Mouse (Mus musculus) spleen, embryonic (tissue): ENCODE data around the gene Fam169b.

ENCODE experiments used
- CTCF ChIA-PET: fragments of 350-600 bp; sonication (Branson Sonifier 250); formaldehyde crosslinking; loops from one replicate; lab custom pipeline; 2022; lab: Charles Lee

Fam169b gene

DNA sequence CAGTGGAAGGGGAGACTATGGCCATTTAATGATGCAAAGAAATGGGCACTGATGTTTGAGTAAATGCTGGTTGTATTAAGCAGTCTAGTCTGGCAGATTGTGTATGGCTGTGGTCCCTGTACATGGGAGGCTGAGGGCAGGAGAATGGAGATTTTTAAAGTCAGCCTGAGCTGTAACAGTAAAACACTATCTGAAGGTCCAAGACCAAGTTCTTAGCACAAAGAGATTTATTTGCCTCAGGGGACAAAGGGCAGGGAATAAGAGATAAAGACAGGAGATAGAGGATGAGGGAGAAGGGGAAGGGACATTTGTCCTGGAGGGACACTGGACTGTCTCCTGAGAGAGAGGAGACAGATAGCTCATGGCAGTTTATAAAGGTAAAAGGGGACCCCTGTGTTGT lies at the start of gene Fam169b:
Gene Fam169b, plus strand, starts transcription at position 325 of the 400 bp plus-strand sequence.
- CTCF ChIA-PET: no interaction called here

DNA sequence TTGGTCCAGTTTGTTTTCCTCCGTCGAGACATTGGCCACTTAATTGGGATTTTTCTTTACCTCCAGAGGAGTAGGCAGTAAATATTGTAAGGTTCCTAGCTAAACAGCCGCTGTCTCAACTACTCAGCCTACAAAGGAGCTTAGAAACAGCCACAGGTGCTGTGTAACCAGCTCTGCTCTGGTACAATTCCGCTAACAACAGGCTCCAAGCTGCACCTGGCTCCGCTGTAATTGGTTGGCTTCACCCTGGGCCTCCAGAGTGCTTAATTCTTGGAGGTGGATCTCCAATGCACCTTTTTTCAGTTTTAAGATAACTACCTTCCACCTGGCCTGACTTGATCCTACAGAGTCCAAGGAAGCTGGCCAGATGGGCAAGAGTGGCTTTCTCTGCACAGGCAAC lies 49.6 kb upstream of the Fam169b start:
- CTCF ChIA-PET: no interaction called here

DNA sequence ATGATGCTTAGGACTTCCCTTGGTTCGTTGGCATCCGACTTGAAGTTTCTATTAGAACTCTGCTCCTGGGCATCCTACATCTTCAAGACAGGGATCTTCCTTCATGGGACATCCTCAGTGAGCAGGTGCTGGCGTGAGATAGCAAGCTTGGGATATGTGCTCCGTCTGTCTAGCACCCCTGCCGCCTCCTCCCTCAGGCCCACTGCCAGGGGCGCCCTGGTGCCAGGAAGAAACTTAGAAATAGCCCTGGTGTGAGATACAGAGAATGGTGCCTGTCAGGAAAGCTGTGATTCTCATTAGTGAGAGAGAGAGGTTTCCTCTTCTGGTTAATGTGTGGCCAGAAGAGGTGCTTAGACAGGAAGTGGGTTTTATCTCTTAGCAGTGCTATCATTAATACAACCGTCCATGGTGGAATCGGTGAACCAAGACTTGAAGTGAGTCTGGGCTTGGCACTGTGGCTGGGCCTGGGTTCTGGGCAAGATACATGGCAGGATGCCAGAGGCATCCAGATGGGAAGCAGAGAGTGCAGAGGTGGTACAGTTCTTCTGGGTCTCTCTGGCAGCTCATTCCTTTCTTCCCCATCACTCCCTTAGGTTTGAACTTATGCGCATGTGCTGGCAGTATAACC lies 48.1 kb upstream of the Fam169b start:
- CTCF ChIA-PET: no interaction called here

DNA sequence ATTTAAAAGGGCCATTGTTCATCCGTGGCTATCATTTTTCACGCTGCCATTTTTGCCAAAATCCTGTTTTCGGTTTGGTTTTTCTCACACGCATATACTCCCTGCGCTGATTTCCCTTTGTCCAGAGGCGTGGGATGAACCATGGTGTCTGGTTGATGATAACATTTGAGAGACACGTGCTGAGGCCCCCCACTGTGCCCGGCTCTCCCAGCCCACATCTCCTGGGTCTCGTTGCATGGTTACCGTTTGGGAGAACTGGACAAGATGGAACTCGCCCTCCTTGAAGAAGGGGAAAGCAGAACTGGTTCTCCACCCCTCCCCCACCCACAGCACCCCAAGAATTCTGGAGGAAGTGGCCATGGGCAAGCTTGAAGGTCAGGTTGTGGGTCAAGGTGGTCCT lies 46.6 kb upstream of the Fam169b start:
- CTCF ChIA-PET: interaction anchor here (0.7 kb wide), 1 partner anchor 55 kb away, joined by 4 read pairs; no protein-coding TSS in a partner anchor

DNA sequence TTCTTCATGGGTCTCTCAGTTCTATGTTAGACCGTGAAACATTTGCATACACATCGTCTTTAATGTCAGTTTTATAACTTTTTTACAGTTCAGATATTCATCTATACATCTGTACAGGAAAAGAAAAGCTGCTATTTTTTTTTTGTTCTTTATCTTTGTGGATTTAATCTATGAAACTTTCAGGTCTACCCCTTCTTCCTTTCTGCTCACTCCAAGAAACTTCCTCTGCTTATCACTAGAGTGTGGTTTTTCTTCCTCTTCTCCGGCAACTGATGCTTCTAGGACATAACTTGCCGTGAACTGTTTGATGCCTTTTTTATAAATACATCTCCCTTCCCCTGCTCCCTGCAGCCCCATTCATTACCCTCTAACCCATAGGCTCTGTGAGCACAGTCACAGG lies 46.0 kb upstream of the Fam169b start:
- CTCF ChIA-PET: no interaction called here

DNA sequence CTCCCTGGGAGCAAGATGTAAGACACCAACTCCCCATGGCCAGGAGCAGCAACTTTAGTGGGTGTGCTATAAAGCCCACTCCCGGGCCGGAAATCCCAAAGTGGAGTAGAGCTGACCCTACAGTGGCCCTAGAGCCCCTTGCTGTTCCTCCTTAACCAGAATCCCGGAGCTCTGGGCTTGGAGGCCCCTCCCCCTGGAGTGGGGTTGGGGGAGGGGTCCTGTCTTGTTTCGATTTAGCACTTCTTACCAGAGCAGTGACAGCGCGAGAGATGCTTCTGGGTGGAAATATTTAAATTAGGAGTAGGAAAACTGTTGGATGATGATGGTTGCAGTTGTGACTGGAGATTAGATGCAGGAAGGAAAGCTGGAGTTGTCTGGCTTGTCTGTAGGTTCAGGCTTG lies 45.1 kb upstream of the Fam169b start:
- CTCF ChIA-PET: no interaction called here

DNA sequence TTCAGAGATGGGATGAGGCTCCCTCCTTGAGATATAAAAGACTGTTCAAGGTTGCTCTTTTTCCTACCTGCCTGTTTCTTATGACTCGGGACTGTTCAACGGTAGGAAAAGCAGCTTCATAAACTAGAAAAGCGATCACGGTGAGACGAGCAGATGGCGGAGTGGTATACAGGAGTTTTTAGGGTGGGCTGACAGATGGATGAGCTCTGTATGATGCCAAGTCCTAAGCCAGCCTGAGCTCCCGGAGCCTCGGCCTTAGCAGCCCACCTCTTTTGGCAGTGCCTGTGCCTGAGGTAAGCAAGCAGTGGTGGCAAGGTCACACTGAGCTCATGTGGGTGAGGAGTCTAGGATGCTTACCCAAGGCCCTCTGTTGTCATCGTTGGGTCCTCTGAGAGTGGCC lies 42.8 kb upstream of the Fam169b start:
- CTCF ChIA-PET: no interaction called here

DNA sequence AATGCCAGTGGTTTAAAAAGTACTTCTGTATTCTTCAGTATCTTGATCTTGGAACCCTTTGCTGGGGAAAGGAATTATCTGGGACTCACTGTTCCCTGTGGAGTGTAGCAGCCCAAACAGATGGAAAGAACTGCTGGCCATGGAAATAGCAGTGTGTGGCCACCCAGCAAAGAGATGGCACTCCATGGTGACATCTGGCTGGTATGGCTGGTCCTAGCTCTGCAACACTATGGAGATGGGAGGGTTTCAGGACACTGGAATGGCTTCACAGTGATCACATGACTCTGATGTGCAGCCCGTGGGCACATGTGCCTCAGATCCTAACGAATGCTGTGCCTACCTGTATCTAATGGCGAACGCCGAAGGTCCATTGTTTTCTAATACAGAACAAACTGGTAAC lies 41.1 kb upstream of the Fam169b start:
- CTCF ChIA-PET: no interaction called here

DNA sequence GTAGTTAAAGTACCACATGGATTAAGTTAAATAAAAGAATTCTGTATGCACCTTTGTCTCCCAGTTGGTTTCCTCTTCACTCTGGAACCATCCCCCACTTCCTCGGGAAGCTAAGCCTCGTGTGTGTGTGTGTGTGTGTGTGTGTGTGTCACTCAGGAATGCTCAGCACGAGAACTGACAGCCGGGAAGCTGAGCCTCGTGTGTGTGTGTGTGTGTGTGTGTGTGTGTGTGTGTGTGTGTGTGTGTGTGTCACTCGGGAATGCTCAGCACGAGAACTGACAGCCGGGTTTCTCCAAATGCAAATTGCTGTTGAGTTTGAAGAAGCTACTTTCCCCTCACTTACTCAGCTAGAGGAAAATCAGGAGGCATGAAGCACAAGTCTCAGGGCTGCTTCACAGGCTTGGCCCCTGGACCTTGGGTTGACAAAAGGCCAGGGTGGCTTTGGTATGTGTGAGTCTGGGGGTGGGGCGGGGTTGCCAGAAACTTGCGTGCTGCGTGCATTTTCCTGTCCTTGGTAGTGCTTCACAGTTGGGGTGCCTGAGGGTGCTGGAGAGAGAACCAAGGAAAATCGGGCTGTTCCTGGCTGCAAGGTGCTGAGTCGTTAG lies 39.9 kb upstream of the Fam169b start:
- CTCF ChIA-PET: no interaction called here

DNA sequence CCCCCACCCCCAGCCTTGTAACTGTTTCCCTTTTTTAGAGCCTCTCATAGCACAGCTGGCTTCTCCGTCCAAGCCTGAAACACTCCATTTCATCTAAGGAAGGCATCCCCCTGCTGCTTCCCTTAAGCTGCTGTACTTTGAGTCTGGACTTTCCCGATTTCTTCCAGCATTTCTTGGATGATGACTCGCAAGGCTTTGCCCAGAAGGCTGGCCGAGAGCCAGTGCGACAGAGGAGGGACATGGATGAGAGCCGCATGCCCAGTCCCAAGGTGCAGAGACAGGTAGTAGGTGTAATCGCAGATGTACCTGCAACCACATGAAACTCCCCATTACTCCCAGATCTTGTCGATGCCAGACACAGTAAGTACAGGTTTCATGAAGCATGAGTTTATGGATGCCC lies 36.8 kb upstream of the Fam169b start:
- CTCF ChIA-PET: no interaction called here

DNA sequence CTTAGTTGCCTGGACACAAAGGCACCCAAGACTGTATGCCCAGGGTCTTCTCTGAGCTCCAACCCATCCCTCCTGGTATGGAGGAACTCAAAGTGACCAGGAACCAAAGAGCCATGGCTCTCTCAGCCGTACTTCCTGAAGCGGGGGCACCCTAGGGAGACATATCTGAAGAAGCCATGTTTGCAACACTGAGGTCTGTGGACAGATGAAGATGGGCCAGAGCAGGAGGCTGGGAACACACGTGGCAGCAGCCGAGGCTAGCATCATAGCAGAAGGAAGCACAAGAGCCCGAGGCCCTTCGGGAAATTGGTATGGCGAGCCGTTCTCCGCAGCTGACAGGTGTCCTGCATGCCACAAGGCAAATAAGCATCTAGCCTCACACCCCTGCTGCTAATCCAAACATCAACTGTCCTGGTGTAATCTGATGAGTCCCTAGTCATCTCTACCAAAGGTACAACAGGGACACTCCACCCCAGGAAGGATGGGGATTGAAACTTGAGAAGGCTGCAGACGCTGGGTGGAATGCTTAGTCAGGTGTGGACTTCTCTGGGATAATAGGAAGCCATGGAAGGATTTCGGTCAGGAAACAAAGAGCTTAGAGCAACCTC lies 34.3 kb upstream of the Fam169b start:
- CTCF ChIA-PET: no interaction called here

DNA sequence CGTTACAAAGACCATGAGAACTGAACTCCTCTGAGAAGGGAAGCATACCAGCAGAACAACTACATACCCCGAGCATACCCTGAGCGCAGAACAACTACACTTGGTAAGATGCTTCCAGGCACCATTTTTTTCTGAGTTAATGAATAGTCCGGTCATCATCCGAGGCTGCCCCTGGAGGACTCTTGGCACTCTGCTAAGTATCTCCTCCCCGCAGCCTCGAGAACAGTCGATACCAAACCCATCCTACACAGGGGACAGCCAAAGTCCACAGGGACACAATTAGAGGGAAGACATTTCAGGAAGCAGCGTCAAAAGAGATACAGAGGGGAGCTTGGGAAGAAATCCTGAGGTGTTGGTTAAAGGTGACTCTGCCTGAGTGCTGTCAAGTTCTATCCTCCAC lies 32.4 kb upstream of the Fam169b start:
- CTCF ChIA-PET: no interaction called here

DNA sequence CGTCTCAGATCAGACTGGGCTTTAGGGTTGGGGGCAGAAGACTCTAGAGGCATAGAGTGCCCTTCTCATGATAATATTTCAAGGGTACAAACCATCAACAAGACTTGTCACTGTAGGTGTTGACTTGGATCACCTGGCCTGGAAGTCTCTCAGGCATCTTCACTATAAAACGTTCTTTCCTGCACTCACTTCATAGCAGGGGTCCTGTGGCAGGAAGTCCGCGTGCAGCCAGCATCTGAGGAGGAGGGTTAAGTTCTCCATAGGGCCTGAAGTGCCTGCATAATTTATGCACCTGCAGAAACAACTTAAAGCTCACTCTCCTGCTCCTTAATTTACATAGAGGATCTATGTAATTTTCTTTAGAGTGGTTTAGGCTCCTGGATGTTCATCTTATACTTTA lies 28.0 kb upstream of the Fam169b start:
- CTCF ChIA-PET: no interaction called here

DNA sequence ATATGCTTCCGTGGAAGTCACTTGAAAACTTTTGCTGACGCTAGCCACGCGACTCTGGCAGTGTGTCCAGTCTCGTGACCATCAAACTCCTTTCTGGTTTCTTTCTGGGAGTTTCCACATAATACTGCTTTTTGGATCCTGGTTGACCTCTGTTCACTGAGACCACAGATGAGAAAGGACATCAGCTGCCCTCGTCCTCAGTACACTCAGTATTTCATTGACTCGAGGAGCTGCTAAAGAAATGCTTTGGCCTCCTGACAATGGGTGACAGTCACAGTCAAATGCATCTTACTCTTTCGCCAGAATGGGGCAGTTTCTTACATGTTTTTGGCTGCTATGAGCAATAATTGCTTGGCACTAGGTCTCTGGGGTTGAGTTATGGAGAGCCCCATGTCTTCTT lies 27.4 kb upstream of the Fam169b start:
- CTCF ChIA-PET: no interaction called here

DNA sequence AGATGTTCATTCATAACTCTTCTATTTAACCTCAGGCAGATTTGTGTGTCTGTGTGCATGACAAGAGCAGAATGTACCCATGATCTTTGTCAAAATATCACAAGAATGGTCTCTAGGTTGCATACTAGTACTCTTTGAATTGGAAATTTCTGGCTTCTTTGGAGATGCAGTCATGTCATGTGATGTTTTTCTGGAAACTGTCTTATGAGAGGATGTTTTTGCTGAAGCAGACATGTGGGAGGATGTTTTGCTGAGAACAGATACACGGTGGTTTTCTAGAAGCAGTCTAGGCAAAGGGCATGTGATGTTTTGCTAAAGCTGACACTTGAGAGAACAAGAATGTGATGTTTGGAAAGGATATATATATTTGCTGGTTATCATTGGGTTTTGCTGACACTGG lies 23.2 kb upstream of the Fam169b start:
- CTCF ChIA-PET: interaction anchor here (1.4 kb wide), 1 partner anchor 52 kb away, joined by 3 read pairs; no protein-coding TSS in a partner anchor

DNA sequence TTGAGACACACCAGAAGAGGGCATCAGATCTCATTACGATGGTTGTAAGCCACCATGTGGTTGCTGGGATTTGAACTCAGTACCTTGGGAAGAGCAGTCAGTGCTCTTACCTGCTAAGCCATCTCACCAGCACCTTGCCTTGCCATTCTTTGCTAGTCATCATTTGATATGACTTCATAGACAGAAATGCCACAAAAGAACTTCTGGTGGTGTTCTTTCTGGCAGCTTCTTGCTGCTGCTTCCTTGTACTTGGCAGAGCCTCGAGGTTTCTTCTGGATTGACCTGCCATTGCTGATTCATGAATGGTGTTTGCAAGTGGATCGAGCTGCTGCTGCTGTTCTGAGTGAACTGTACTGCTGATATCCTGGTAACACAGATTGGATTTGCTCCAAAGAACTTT lies 22.7 kb upstream of the Fam169b start:
- CTCF ChIA-PET: no interaction called here

DNA sequence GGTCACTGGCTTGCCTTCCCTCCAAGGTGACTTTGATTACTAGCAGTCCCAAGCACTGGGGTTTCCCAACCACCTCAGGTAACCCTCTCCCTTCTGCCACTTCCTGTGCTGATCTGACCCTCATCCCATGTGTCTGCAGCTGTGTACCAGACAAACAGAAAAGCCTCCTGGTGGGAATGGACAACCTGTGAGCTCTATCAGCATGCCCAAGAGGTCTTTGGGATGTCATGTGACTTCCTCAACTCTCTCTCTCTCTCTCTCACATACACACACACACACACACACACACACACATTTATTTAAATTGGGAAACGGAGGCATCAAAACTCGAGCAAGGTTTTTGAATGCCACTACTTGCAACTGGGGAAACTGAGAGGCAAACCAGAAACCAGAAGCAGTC lies 15.9 kb upstream of the Fam169b start:
- CTCF ChIA-PET: no interaction called here

DNA sequence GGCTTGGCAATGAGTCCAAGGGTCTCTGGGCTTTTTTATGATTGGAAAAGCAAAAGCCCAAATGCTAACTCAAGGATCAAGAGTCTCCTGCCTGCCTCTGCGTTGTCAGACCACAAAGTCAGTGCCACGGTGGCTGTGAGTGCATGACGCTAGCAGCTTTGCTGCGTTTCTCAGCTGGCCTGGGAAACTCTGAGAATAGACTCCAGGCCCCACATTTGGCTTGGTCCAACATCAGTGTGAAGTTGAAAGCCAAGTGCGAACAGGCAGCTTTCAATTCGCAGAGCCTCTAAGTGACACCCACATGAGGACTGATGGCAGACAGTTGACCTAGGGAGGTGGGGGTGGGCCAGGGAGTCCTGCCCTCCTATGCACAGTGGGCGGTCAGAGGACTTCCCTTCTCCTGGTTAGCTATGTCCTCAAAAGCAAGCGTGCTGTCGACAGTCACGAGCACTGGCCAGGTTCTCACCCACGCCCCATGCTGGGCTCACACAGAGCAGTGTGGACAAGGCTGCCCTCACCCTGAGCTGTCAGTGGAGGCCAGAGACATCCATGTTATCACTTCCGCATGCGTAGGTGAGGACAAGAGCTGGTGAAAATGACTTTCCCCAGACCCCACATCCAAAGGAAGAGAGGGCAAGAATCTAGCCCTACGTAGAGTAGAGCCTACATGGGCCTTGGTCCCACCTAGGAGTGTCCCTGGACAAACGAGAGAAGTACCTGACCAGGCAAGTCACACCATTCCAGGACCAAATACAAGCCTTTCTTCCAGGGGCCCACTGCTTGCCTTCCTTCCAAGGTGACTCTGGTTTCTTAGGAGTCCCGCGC lies 15.1 kb upstream of the Fam169b start:
- CTCF ChIA-PET: interaction anchor here (1.2 kb wide), 1 partner anchor 31 kb away, joined by 3 read pairs; no protein-coding TSS in a partner anchor

DNA sequence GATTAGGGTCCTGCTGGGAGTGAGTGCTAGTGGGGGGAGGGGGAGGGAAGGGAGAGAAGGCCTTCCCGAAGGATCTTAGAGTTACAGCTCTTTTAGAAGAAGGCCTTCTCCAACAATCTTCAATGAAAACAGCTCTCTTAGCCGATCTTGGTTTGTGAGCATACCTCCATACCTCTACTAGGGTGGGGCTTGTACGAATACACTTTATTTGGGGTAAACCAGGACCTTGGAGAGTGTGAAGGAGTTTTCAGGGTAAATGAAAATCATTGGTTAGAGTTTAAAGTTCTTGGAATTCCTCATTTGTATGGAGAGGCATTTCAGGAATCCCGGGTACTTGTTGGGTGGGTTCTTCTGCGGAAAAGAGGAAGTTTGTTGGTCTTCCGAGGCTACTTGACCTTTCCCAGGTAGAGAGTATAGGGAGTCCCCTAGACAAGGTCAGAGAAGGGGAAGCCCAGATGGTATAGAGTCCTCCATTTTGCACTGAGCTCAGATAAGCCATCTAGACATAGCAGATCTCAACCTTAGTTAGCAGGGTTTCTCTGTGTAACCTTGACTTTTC lies 14.0 kb upstream of the Fam169b start:
- CTCF ChIA-PET: interaction anchor here (0.7 to 1.2 kb wide), 4 partner anchors 30 to 259 kb away, joined by 3 read pairs; no protein-coding TSS in a partner anchor

DNA sequence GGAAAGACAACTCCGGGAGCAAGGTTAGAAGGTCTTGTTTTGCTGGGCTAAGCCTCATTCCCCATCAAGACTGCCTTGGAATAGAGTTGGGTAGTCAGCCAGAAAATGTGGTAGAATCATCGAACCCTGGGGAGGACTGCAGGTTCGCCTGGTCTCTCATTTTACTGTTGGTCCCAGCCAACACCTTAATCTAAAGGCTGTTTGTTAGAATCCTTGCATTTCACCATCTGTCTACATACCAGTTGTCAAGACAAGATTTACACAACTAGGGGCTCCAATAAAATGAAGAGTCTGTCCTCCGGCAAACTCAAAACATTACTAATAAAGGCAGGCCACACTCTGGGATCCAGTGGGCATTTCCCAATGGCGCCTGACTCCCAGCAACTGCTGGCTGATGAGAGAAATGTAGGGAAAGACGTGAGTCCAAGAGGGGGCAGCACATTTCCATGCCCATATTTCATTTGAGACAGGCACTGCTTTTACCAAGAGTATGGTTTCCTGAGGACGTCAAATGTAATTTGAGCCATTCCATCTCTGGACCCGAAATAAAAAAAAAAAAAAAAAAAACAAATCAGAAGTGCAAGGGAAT lies 10.9 kb upstream of the Fam169b start:
- CTCF ChIA-PET: interaction anchor here (0.7 kb wide), 2 partner anchors 18 to 57 kb away, joined by 5 to 14 read pairs; no protein-coding TSS in a partner anchor

DNA sequence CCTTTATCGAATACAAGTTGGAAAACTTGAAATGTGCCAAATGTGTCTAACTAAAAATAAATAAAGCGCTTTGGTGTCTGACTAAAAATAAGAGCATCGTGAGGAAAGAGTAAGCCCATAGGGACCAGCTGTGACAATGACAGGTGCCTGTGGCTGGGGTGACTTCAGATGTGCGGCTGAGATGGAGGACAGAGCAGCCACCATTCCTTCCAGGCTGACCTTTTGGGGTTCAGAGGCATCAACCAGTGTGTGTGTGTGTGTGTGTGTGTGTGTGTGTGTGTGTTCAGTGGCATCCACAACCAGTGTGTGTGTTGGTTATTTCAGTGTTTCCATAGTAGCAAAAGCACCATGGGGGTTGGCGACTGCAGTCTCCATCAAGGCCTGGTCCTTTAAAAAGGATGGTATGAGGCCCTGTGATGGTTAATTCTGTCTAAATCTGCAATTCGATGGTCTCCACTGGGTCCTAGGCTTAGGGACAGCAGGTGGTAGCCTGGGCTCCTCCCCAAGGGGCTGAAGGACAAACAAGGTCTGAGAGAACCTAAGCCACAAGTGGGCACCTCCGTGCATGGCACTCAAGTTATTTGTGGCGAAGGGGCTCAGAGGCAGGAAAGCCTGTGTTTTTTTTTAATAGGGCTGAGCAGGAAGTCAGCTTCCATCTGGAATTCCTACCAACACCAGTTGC lies 10.2 kb upstream of the Fam169b start:
- CTCF ChIA-PET: interaction anchor here (0.7 kb wide), 2 partner anchors 19 to 56 kb away, joined by 5 to 14 read pairs; no protein-coding TSS in a partner anchor
